In genomic region chr13:53000481-53000880, GRCm38 (mm10) we compare ENCODE assay signal across 21 mouse cellular contexts.
"Had no signal": no experiment of that assay in that cellular context is flagged by ENCODE, and none has a peak within 500 bp of the region (broad histone marks: within the 10 kb centered on the region; RNA-seq: fewer than 3 reads in every experiment).

No protein-coding gene starts in this region.

- H3K4me1 ChIP-seq: limb, embryonic 13.5 days; liver, embryonic 15.5 days; lung, embryonic 15.5 days; neural tube, embryonic 13.5 days had no signal

- H3K27ac ChIP-seq: limb, embryonic 10.5 days; limb, embryonic 13.5 days; liver, embryonic 12.5 days; liver, embryonic 15.5 days; lung, embryonic 15.5 days; neural tube, embryonic 13.5 days; stomach, postnatal 0 days had no signal

- H3K27me3 ChIP-seq: limb, embryonic 13.5 days; liver, embryonic 12.5 days; liver, embryonic 15.5 days; lung, embryonic 15.5 days; neural tube, embryonic 13.5 days had no signal

- ATAC-seq: intestine, embryonic 16.5 days; liver, embryonic 12.5 days had no signal

- H3K4me3 ChIP-seq: limb, embryonic 10.5 days; limb, embryonic 13.5 days; liver, embryonic 12.5 days; liver, embryonic 15.5 days; lung, embryonic 15.5 days; neural tube, embryonic 13.5 days had no signal

- H3K9ac ChIP-seq: limb, embryonic 13.5 days; liver, embryonic 12.5 days; liver, embryonic 15.5 days; lung, embryonic 15.5 days; neural tube, embryonic 13.5 days had no signal

- DNase-seq: kidney, adult 18-20 months; kidney, adult 9 months; kidney, postnatal 14 days; kidney, postnatal 4 days; liver; lung, adult 18-20 months; lung, postnatal 14 days; lung, postnatal 4 days; midbrain, embryonic 14.5 days; right cerebral cortex, postnatal 14 days; right cerebral cortex, postnatal 4 days; thymus, adult 2 months; thymus, postnatal 14 days had no signal

- H3K36me3 ChIP-seq: limb, embryonic 10.5 days; limb, embryonic 13.5 days; liver, embryonic 12.5 days; liver, embryonic 15.5 days; lung, embryonic 15.5 days; neural tube, embryonic 13.5 days had no signal
